Mouse (Mus musculus): Measurements from ENCODE around the gene Parp1. TPM values are rescaled to one million over a fixed set of nuclear protein-coding genes. Genes with fewer than 3 reads are reported as not detected.

Gene Parp1
- polyA plus RNA-seq, 1 experiment: 64.4 TPM

GRCm38 (mm10) chr1:180561187-180561586 lies 7.5 kb upstream of the Parp1 start:
- Histone ChIP-seq H3K4me3 (ENCODE audit: insufficient read depth, poor library complexity, severe bottlenecking) (no peak overlapping the region), H3ac (ENCODE audit: control insufficient read depth, insufficient read length, low read depth) (no peak overlapping the region), H3K36me3 (ENCODE audit: control insufficient read depth, insufficient read depth) (no peaks in the 10 kb centered on the region), H3K79me2 (ENCODE audit: control insufficient read depth, insufficient read depth) (no peaks in the 10 kb centered on the region), H3K27me3 (ENCODE audit: control insufficient read depth, insufficient read depth, insufficient read length) (peaks cover 7% of the 10 kb centered on the region), H3K79me3 (ENCODE audit: low read depth) (no peaks in the 10 kb centered on the region)
- TF ChIP-seq USF1 (IDR thresholded peaks at IDR 0.05; ENCODE audit: low read depth) (no peak), MYOD1 (IDR thresholded peaks at IDR 0.05; ENCODE audit: control insufficient read depth, insufficient read length, low read depth) (no peak), MAX (IDR thresholded peaks at IDR 0.05) (no peak), FOSL1 (IDR thresholded peaks at IDR 0.05; ENCODE audit: insufficient read depth, low read length, poor library complexity, severe bottlenecking) (no peak), CEBPB (IDR thresholded peaks at IDR 0.05; ENCODE audit: low read depth) (no peak)

- H3K36me3 ChIP-seq (ENCODE audit: control insufficient read depth, insufficient read depth): no peaks in the 10 kb centered on the region
- peaks cover 7% of the 10 kb centered on the region for H3K27me3 ChIP-seq (ENCODE audit: control insufficient read depth, insufficient read depth, insufficient read length)
- peaks cover 5% of the 10 kb centered on the region for H3K79me3 ChIP-seq (ENCODE audit: low read depth)
- H3K4me3 ChIP-seq (ENCODE audit: insufficient read depth, poor library complexity, severe bottlenecking): no peak overlapping the region
- TF ChIP-seq MYOD1 (IDR thresholded peaks at IDR 0.05; ENCODE audit: control insufficient read depth, insufficient read length, low read depth) (no peak), USF1 (IDR thresholded peaks at IDR 0.05; ENCODE audit: low read depth) (no peak), CTCF (IDR thresholded peaks at IDR 0.05; ENCODE audit: control insufficient read depth, insufficient read depth, insufficient read length) (no peak), CEBPB (IDR thresholded peaks at IDR 0.05; ENCODE audit: low read depth) (no peak), MAX (IDR thresholded peaks at IDR 0.05) (no peak), FOSL1 (IDR thresholded peaks at IDR 0.05; ENCODE audit: insufficient read depth, low read length, poor library complexity, severe bottlenecking) (no peak), MYOG (IDR thresholded peaks at IDR 0.05; ENCODE audit: control insufficient read depth, extremely low read depth, insufficient read length) (no peak)
- H3K79me2 ChIP-seq (ENCODE audit: control insufficient read depth, insufficient read depth): peaks cover 12% of the 10 kb centered on the region
- no peak overlapping the region for H3ac ChIP-seq (ENCODE audit: control insufficient read depth, insufficient read length, low read depth)
Measured at GRCm38 (mm10) chr1:180564885-180565284, 3.8 kb upstream of the Parp1 start.

- Histone ChIP-seq H3K36me3 (ENCODE audit: control insufficient read depth, insufficient read depth) (no peaks in the 10 kb centered on the region), H3K27me3 (ENCODE audit: control insufficient read depth, insufficient read depth, insufficient read length) (peaks cover 4% of the 10 kb centered on the region), H3ac (ENCODE audit: control insufficient read depth, insufficient read length, low read depth) (no peak overlapping the region), H3K79me2 (ENCODE audit: control insufficient read depth, insufficient read depth) (peaks cover 41% of the 10 kb centered on the region), H3K4me3 (ENCODE audit: insufficient read depth, poor library complexity, severe bottlenecking) (no peak overlapping the region), H3K79me3 (ENCODE audit: low read depth) (peaks cover 33% of the 10 kb centered on the region)
- TF ChIP-seq MAX (IDR thresholded peaks at IDR 0.05) (no peak), MYOG (IDR thresholded peaks at IDR 0.05; ENCODE audit: control insufficient read depth, extremely low read depth, insufficient read length) (no peak), FOSL1 (IDR thresholded peaks at IDR 0.05; ENCODE audit: insufficient read depth, low read length, poor library complexity, severe bottlenecking) (no peak), CTCF (IDR thresholded peaks at IDR 0.05; ENCODE audit: control insufficient read depth, insufficient read depth, insufficient read length) (no peak), USF1 (IDR thresholded peaks at IDR 0.05; ENCODE audit: low read depth) (no peak), MYOD1 (IDR thresholded peaks at IDR 0.05; ENCODE audit: control insufficient read depth, insufficient read length, low read depth) (no peak), CEBPB (IDR thresholded peaks at IDR 0.05; ENCODE audit: low read depth) (no peak)
Measured at GRCm38 (mm10) chr1:180567761-180568160, 963 bp upstream of the Parp1 start.

GRCm38 (mm10) chr1:180568248-180568647 lies 476 bp upstream of the Parp1 start:
- Histone ChIP-seq H3K27me3 (ENCODE audit: control insufficient read depth, insufficient read depth, insufficient read length) (peaks cover under 1% of the 10 kb centered on the region), H3ac (ENCODE audit: control insufficient read depth, insufficient read length, low read depth) (peak overlapping the region; percentile 2), H3K4me3 (ENCODE audit: insufficient read depth, poor library complexity, severe bottlenecking) (no peak overlapping the region), H3K79me2 (ENCODE audit: control insufficient read depth, insufficient read depth) (peaks cover 45% of the 10 kb centered on the region), H3K36me3 (ENCODE audit: control insufficient read depth, insufficient read depth) (no peaks in the 10 kb centered on the region), H3K79me3 (ENCODE audit: low read depth) (peaks cover 38% of the 10 kb centered on the region)
- TF ChIP-seq USF1 (IDR thresholded peaks at IDR 0.05; ENCODE audit: low read depth) (no peak), MYOG (IDR thresholded peaks at IDR 0.05; ENCODE audit: control insufficient read depth, extremely low read depth, insufficient read length) (no peak), FOSL1 (IDR thresholded peaks at IDR 0.05; ENCODE audit: insufficient read depth, low read length, poor library complexity, severe bottlenecking) (no peak), CTCF (IDR thresholded peaks at IDR 0.05; ENCODE audit: control insufficient read depth, insufficient read depth, insufficient read length) (no peak), MAX (IDR thresholded peaks at IDR 0.05) (no peak), CEBPB (IDR thresholded peaks at IDR 0.05; ENCODE audit: low read depth) (no peak), MYOD1 (IDR thresholded peaks at IDR 0.05; ENCODE audit: control insufficient read depth, insufficient read length, low read depth) (no peak)

GRCm38 (mm10) chr1:180569453-180569852 lies 729 bp downstream of the Parp1 start:
- H3K79me3 ChIP-seq (ENCODE audit: low read depth): peaks cover 45% of the 10 kb centered on the region
- peaks cover 57% of the 10 kb centered on the region for H3K79me2 ChIP-seq (ENCODE audit: control insufficient read depth, insufficient read depth)
- TF ChIP-seq CEBPB (IDR thresholded peaks at IDR 0.05; ENCODE audit: low read depth) (no peak), MYOD1 (IDR thresholded peaks at IDR 0.05; ENCODE audit: control insufficient read depth, insufficient read length, low read depth) (no peak), CTCF (IDR thresholded peaks at IDR 0.05; ENCODE audit: control insufficient read depth, insufficient read depth, insufficient read length) (no peak), MYOG (IDR thresholded peaks at IDR 0.05; ENCODE audit: control insufficient read depth, extremely low read depth, insufficient read length) (no peak), USF1 (IDR thresholded peaks at IDR 0.05; ENCODE audit: low read depth) (no peak), FOSL1 (IDR thresholded peaks at IDR 0.05; ENCODE audit: insufficient read depth, low read length, poor library complexity, severe bottlenecking) (no peak), MAX (IDR thresholded peaks at IDR 0.05) (no peak)
- H3ac ChIP-seq (ENCODE audit: control insufficient read depth, insufficient read length, low read depth): peak overlapping the region; percentile 98
- no peaks in the 10 kb centered on the region for H3K27me3 ChIP-seq (ENCODE audit: control insufficient read depth, insufficient read depth, insufficient read length)
- H3K36me3 ChIP-seq (ENCODE audit: control insufficient read depth, insufficient read depth): no peaks in the 10 kb centered on the region
- H3K4me3 ChIP-seq (ENCODE audit: insufficient read depth, poor library complexity, severe bottlenecking): peak overlapping the region; percentile 68

GRCm38 (mm10) chr1:180570181-180570580 lies 1.5 kb downstream of the Parp1 start:
- Histone ChIP-seq H3K27me3 (ENCODE audit: control insufficient read depth, insufficient read depth, insufficient read length) (no peaks in the 10 kb centered on the region), H3K4me3 (ENCODE audit: insufficient read depth, poor library complexity, severe bottlenecking) (peak overlapping the region; percentile 68), H3ac (ENCODE audit: control insufficient read depth, insufficient read length, low read depth) (no peak overlapping the region), H3K79me3 (ENCODE audit: low read depth) (peaks cover 45% of the 10 kb centered on the region), H3K36me3 (ENCODE audit: control insufficient read depth, insufficient read depth) (peaks cover under 1% of the 10 kb centered on the region), H3K79me2 (ENCODE audit: control insufficient read depth, insufficient read depth) (peaks cover 61% of the 10 kb centered on the region)
- TF ChIP-seq CEBPB (IDR thresholded peaks at IDR 0.05; ENCODE audit: low read depth) (no peak), FOSL1 (IDR thresholded peaks at IDR 0.05; ENCODE audit: insufficient read depth, low read length, poor library complexity, severe bottlenecking) (no peak), CTCF (IDR thresholded peaks at IDR 0.05; ENCODE audit: control insufficient read depth, insufficient read depth, insufficient read length) (no peak), MAX (IDR thresholded peaks at IDR 0.05) (no peak), MYOG (IDR thresholded peaks at IDR 0.05; ENCODE audit: control insufficient read depth, extremely low read depth, insufficient read length) (no peak), USF1 (IDR thresholded peaks at IDR 0.05; ENCODE audit: low read depth) (no peak), MYOD1 (IDR thresholded peaks at IDR 0.05; ENCODE audit: control insufficient read depth, insufficient read length, low read depth) (no peak)

Measured in C2C12 (cell line).